Mouse (Mus musculus) heart, adult 2 months (tissue): ENCODE data around the gene Parp6. TPM values are rescaled to one million over a fixed set of nuclear protein-coding genes. Genes with fewer than 3 reads are reported as not detected.
A peak's percentile ranks its signal among the peaks of the same experiment; 100 is the strongest.

ENCODE experiments used
- DNase-seq, 2 experiments: peaks; one replicate each; pipeline ENCODE4 v3.0.0; 2021
- H3K27ac ChIP-seq: fragments of 200-600 bp; 2 replicates; pipeline ENCODE4 v1.8.1; 2022
- H3K27me3 ChIP-seq: fragments of 200-500 bp; 2 replicates; pipeline ENCODE4 v1.6.1; 2012; ENCODE audit warnings: mild to moderate bottlenecking, low read length, inconsistent platforms, mixed read lengths; ENCODE audit not compliant: control insufficient read depth, insufficient read depth
- H3K36me3 ChIP-seq: fragments of 200-500 bp; 2 replicates; pipeline ENCODE4 v1.6.1; 2012; ENCODE audit warnings: low read length, inconsistent platforms; ENCODE audit not compliant: control insufficient read depth, insufficient read depth
- H3K4me1 ChIP-seq: fragments of 200-500 bp; 2 replicates; pipeline ENCODE4 v1.6.1; 2011; ENCODE audit warnings: low read length; ENCODE audit not compliant: control insufficient read depth, insufficient read depth
- H3K4me3 ChIP-seq: fragments of 200-600 bp; 2 replicates; pipeline ENCODE4 v1.8.1; 2022
- H3K79me2 ChIP-seq: fragments of 200-500 bp; replicated peaks from 2 replicates; pipeline ENCODE4 v1.6.1; 2012; ENCODE audit warnings: mild to moderate bottlenecking, inconsistent platforms, low read length, moderate library complexity, mixed read lengths; ENCODE audit not compliant: control insufficient read depth, insufficient read depth
- H3K9ac ChIP-seq: fragments of 200-500 bp; 2 replicates; pipeline ENCODE4 v1.6.1; 2012; ENCODE audit warnings: low read depth, mild to moderate bottlenecking, control low read depth, inconsistent platforms, low read length, mixed read lengths
- CTCF ChIP-seq: fragments of 200-600 bp; IDR thresholded peaks from 2 replicates; pipeline ENCODE4 v1.8.1; 2022; ENCODE audit warnings: antibody characterized with exemption, mild to moderate bottlenecking, moderate library complexity
- EP300 ChIP-seq: fragments of 200-500 bp; IDR thresholded peaks from 2 replicates; pipeline ENCODE4 v1.6.1; 2011; ENCODE audit warnings: low read depth, low read length, control low read depth; ENCODE audit not compliant: insufficient read depth
- POLR2A ChIP-seq: fragments of 200-500 bp; IDR thresholded peaks from 2 replicates; pipeline ENCODE4 v1.6.1; 2011; ENCODE audit warnings: mild to moderate bottlenecking, low read depth, low read length, control low read depth; ENCODE audit not compliant: insufficient read depth
- WGBS: fragments of 180-500 bp; shearing (Covaris S2); methylation state at CpG from one replicate; pipeline ENCODE4 v1.1.7; 2018; 5-methylcytosine and 5-hydroxymethylcytosine counted together
- intact Hi-C: fragments of 180-260 bp; cut with DNase I; formaldehyde crosslinking; loops from one replicate; pipeline ENCODE4 v1.15.1; 2025
- polyA plus RNA-seq: library from polyadenylated mRNA; depleted of rRNA; stranded (reverse); fragments of >200 nt; gene quantifications from 2 replicates; pipeline ENCODE4 v1.2.3, GENCODE M21; 2012
- total RNA-seq, 2 experiments: library from RNA; stranded (reverse); gene quantifications; 2 replicates each; pipeline ENCODE4 v1.2.3; 2021

Gene Parp6
- total and polyA plus RNA-seq, 3 experiments, result 16.4 to 24.2 (median 16.5) TPM

GRCm38 (mm10) chr9:59649911-59650310, 32.8 kb downstream of the Parp6 start:
- WGBS, result 98% methylated on average over 4 of the region's 4 CpGs
- no peak for DNase-seq
- Histone ChIP-seq H3K79me2 (no peaks in the 10 kb centered on the region), H3K4me1 (no peaks in the 10 kb centered on the region; the same call in 1 of the 2 replicates), H3K4me3 (no peak overlapping the region), H3K9ac (no peak overlapping the region), H3K27me3 (no peaks in the 10 kb centered on the region), H3K36me3 (no peaks in the 10 kb centered on the region; the same call in 1 of the 2 replicates), H3K27ac (no peak overlapping the region)
- intact Hi-C loops, result no loop called here
- TF ChIP-seq CTCF (no peak), POLR2A (no peak), EP300 (no peak)

DNA sequence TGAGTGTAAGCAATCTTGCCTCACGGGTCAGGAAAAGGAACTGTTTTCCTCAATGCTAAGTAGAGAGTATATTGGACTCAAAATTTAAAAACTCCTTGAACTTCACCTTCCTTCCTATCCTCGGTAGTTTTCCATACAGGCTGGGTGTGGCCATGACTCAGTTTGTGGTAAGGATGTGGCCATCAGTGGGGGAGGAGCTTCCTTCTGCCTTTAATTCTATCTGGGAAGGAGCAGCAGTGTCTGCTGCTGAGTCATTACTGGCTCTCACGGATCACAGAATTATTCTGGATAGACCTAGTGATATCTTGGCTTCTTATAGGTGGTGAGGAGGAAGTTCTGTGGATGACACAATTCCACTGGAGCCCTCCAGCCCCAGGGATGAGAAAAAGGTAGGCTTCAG, 36.3 kb downstream of the Parp6 start:
- H3K27me3 ChIP-seq, result no peaks in the 10 kb centered on the region
- no peaks in the 10 kb centered on the region for H3K79me2 ChIP-seq
- TF ChIP-seq POLR2A (no peak), EP300 (no peak), CTCF (no peak)
- no peak for DNase-seq
- H3K36me3 ChIP-seq, result no peaks in the 10 kb centered on the region; the same call in 1 of the 2 replicates
- intact Hi-C loops, result no loop called here
- H3K27ac ChIP-seq, result no peak overlapping the region
- no peak overlapping the region for H3K9ac ChIP-seq
- H3K4me3 ChIP-seq, result no peak overlapping the region
- WGBS, result 15% methylated on average over 3 of the region's 3 CpGs
- H3K4me1 ChIP-seq, result no peaks in the 10 kb centered on the region; the same call in none of the 2 replicates

DNA sequence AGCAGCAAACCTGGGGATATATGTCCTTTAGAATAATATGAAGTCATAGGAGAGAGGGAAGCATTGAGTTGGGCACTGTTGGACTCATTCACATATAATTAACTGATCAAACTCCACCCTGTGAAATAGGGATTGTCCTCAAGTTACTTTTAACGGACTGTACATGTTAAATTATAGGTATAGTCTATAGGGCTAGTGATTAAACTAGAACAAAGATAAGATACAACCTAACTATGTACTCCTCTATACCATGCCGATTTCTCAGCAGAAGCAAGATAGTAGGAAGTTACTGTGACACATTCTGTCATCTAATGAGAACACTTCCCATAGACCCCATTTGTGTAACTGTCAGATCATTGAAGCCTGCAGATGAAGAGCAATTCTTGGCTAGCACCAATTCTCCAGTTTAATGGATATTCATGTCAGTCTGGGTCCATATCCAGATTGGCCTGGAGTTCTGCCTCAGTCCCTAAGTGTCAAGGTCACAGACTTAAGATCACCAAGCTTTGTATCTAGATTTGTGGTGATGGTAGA, 37.4 kb downstream of the Parp6 start:
- Histone ChIP-seq H3K9ac (no peak overlapping the region), H3K4me1 (no peaks in the 10 kb centered on the region; the same call in none of the 2 replicates), H3K27me3 (no peaks in the 10 kb centered on the region), H3K79me2 (no peaks in the 10 kb centered on the region), H3K27ac (no peak overlapping the region), H3K36me3 (peaks cover 6% of the 10 kb centered on the region), H3K4me3 (no peak overlapping the region)
- WGBS, result 73% methylated on average over 2 of the region's 2 CpGs
- DNase-seq, result no peak
- intact Hi-C loops, result no loop called here
- TF ChIP-seq CTCF (no peak), POLR2A (no peak), EP300 (no peak)

GRCm38 (mm10) chr9:59655958-59656634, 39.0 kb downstream of the Parp6 start, which contains the start of gene Pkm:
Pkm (plus strand) TSS chr9:59656368.
- H3K4me1 ChIP-seq, result peaks cover 10% of the 10 kb centered on the region
- no peaks in the 10 kb centered on the region for H3K27me3 ChIP-seq
- DNase-seq, result peak; percentile 95 to 98
- no peaks in the 10 kb centered on the region for H3K79me2 ChIP-seq
- peak within 1 kb of the TSS; percentile 87 for H3K9ac ChIP-seq
- peaks cover 12% of the 10 kb centered on the region for H3K36me3 ChIP-seq
- intact Hi-C loops, result loop anchor here (1.0 to 5.0 kb wide), 5 partner anchors 17 to 169 kb away; partner anchors contain the start of genes Arih1, Myo9a, Parp6 and Senp8
- H3K27ac ChIP-seq, result peak within 1 kb of the TSS; percentile 97
- peak within 1 kb of the TSS; percentile 92 for H3K4me3 ChIP-seq
- TF ChIP-seq POLR2A (peak; percentile 96), EP300 (peak; percentile 51; the same call in 1 of the 2 replicates), CTCF (peak; percentile 57)
- WGBS, result under 1% methylated on average over 46 of the region's 46 CpGs

GRCm38 (mm10) chr9:59656635-59657617, 39.8 kb downstream of the Parp6 start:
- Histone ChIP-seq H3K27ac (peak overlapping the region; percentile 97), H3K27me3 (no peaks in the 10 kb centered on the region), H3K9ac (peak overlapping the region; percentile 87), H3K36me3 (peaks cover 13% of the 10 kb centered on the region), H3K4me1 (peaks cover 15% of the 10 kb centered on the region), H3K4me3 (peak overlapping the region; percentile 92), H3K79me2 (peaks cover 1% of the 10 kb centered on the region; the same call in 1 of the 2 replicates)
- intact Hi-C loops, result loop anchor here (1.0 to 5.0 kb wide), 5 partner anchors 16 to 170 kb away; partner anchors contain the start of genes Arih1, Myo9a, Parp6 and Senp8
- WGBS, result under 1% methylated on average over 65 of the region's 65 CpGs
- DNase-seq, result peak; percentile 79 to 80
- TF ChIP-seq EP300 (0 out of 2 replicates have a peak, but pooled peaks have one; percentile 7), CTCF (peak; percentile 56), POLR2A (no peak)
